Mouse (Mus musculus) intestine, embryonic 16.5 days (tissue): ENCODE data around the gene Zfp580. TPM values are rescaled to one million over a fixed set of nuclear protein-coding genes. Genes with fewer than 3 reads are reported as not detected.
A peak's percentile ranks its signal among the peaks of the same experiment; 100 is the strongest.

Source experiments
- ATAC-seq: fragments of 200-750 bp; cut with Nextera tagmentation; 2 replicates; pipeline ENCODE4 v1.8.0; 2017; ENCODE audit warnings: moderate TSS enrichment, moderate library complexity
- H3K27ac ChIP-seq: fragments of 300-500 bp; sonication (generic); 2 replicates; pipeline ENCODE4 v1.5.1; 2014; ENCODE audit warnings: mild to moderate bottlenecking, low read length
- H3K27me3 ChIP-seq: fragments of 300-500 bp; sonication (generic); replicated peaks from 2 replicates; pipeline ENCODE4 v1.6.1; 2014; ENCODE audit warnings: low read length, control low read depth, mixed read lengths; ENCODE audit not compliant: control insufficient read depth, insufficient read depth
- H3K36me3 ChIP-seq: fragments of 300-500 bp; sonication (generic); 2 replicates; pipeline ENCODE4 v1.6.1; 2014; ENCODE audit warnings: low read length, control low read depth; ENCODE audit not compliant: control insufficient read depth, insufficient read depth
- H3K4me1 ChIP-seq: fragments of 300-500 bp; sonication (generic); 2 replicates; pipeline ENCODE4 v1.6.1; 2014; ENCODE audit warnings: low read length, control low read depth, mixed read lengths; ENCODE audit not compliant: control insufficient read depth, insufficient read depth
- H3K4me2 ChIP-seq: fragments of 300-500 bp; sonication (generic); 2 replicates; pipeline ENCODE4 v1.6.1; 2014; ENCODE audit warnings: low read depth, low read length, control low read depth
- H3K4me3 ChIP-seq: fragments of 300-500 bp; sonication (generic); 2 replicates; pipeline ENCODE4 v1.5.1; 2014; ENCODE audit warnings: mild to moderate bottlenecking, low read length
- H3K9ac ChIP-seq: fragments of 300-500 bp; sonication (generic); 2 replicates; pipeline ENCODE4 v1.6.1; 2014; ENCODE audit warnings: low read depth, low read length
- H3K9me3 ChIP-seq: fragments of 300-500 bp; sonication (generic); 2 replicates; pipeline ENCODE4 v1.6.1; 2016; ENCODE audit warnings: low read length, control low read depth; ENCODE audit not compliant: control insufficient read depth
- WGBS: fragments of 180-500 bp; shearing (Covaris S2); extraction: QIAGEN DNeasy Blood & Tissue Kit; methylation state at CpG from one replicate; pipeline ENCODE4 v1.1.7; 2014; 5-methylcytosine and 5-hydroxymethylcytosine counted together
- polyA plus RNA-seq: library from polyadenylated mRNA; unstranded; fragments of >200 nt; fragmentation: Nextera tagmentation; extraction: Ambion mirVana; gene quantifications from 2 replicates; pipeline ENCODE4 v1.2.1, GENCODE M21; 2015

Gene Zfp580
- polyA plus RNA-seq, 1 experiment from 2014 or later = 20.2 TPM

- Histone ChIP-seq H3K27me3 (no peaks in the 10 kb centered on the region), H3K36me3 (peaks cover 6% of the 10 kb centered on the region; the same call in 1 of the 2 replicates), H3K4me3 (no peak overlapping the region), H3K9ac (no peak overlapping the region), H3K4me2 (no peak overlapping the region), H3K9me3 (no peaks in the 10 kb centered on the region), H3K27ac (peak overlapping the region; percentile 73), H3K4me1 (peaks cover 9% of the 10 kb centered on the region)
- ATAC-seq = no peak
- WGBS = 55% methylated on average over 5 of the region's 5 CpGs
Observed at GRCm38 (mm10) chr7:5086921-5087440, 35.6 kb downstream of the Zfp580 start.

- H3K27me3 ChIP-seq = no peaks in the 10 kb centered on the region
- peaks cover 9% of the 10 kb centered on the region; the same call in 1 of the 2 replicates for H3K36me3 ChIP-seq
- WGBS = 64% methylated on average over 4 of the region's 4 CpGs
- no peak overlapping the region for H3K9ac ChIP-seq
- H3K4me2 ChIP-seq = no peak overlapping the region
- H3K4me1 ChIP-seq = peaks cover 9% of the 10 kb centered on the region
- H3K4me3 ChIP-seq = no peak overlapping the region
- peak; percentile 89 for ATAC-seq
- H3K27ac ChIP-seq = peak overlapping the region; percentile 82
- no peaks in the 10 kb centered on the region for H3K9me3 ChIP-seq
Observed at GRCm38 (mm10) chr7:5087886-5088285, 36.5 kb downstream of the Zfp580 start.

GRCm38 (mm10) chr7:5089853-5090252 lies 38.5 kb downstream of the Zfp580 start:
- peaks cover 16% of the 10 kb centered on the region for H3K36me3 ChIP-seq
- H3K4me3 ChIP-seq = no peak overlapping the region

GRCm38 (mm10) chr7:5091008-5091728 lies 39.8 kb downstream of the Zfp580 start:
- ATAC-seq = no peak
- peaks cover 10% of the 10 kb centered on the region for H3K4me1 ChIP-seq
- peaks cover 27% of the 10 kb centered on the region for H3K36me3 ChIP-seq
- H3K9ac ChIP-seq = no peak overlapping the region
- H3K27ac ChIP-seq = no peak overlapping the region
- no peaks in the 10 kb centered on the region for H3K27me3 ChIP-seq
- no peak overlapping the region for H3K4me2 ChIP-seq
- no peaks in the 10 kb centered on the region for H3K9me3 ChIP-seq
- 91% methylated on average over 15 of the region's 15 CpGs for WGBS
- H3K4me3 ChIP-seq = no peak overlapping the region

More at GRCm38 (mm10) chr7:5089853-5090252, 38.5 kb downstream of the Zfp580 start:
- no peak for ATAC-seq
- H3K27ac ChIP-seq = no peak overlapping the region
- peaks cover 10% of the 10 kb centered on the region for H3K4me1 ChIP-seq
- H3K4me2 ChIP-seq = no peak overlapping the region
- H3K27me3 ChIP-seq = no peaks in the 10 kb centered on the region
- H3K9me3 ChIP-seq = no peaks in the 10 kb centered on the region
- 93% methylated on average over 15 of the region's 15 CpGs for WGBS
- H3K9ac ChIP-seq = no peak overlapping the region

- Histone ChIP-seq H3K4me2 (no peak overlapping the region), H3K4me1 (peaks cover 7% of the 10 kb centered on the region), H3K9ac (no peak overlapping the region), H3K36me3 (peaks cover 31% of the 10 kb centered on the region), H3K27ac (no peak overlapping the region), H3K4me3 (no peak overlapping the region), H3K27me3 (no peaks in the 10 kb centered on the region), H3K9me3 (no peaks in the 10 kb centered on the region)
- no peak for ATAC-seq
- 71% methylated on average over 6 of the region's 6 CpGs for WGBS
Observed at GRCm38 (mm10) chr7:5092381-5092780, 41.0 kb downstream of the Zfp580 start.

- Histone ChIP-seq H3K4me2 (no peak overlapping the region), H3K9ac (no peak overlapping the region), H3K4me3 (no peak overlapping the region), H3K36me3 (peaks cover 34% of the 10 kb centered on the region), H3K27ac (no peak overlapping the region), H3K27me3 (no peaks in the 10 kb centered on the region), H3K9me3 (no peaks in the 10 kb centered on the region), H3K4me1 (peaks cover 7% of the 10 kb centered on the region)
- WGBS = 78% methylated on average over 21 of the region's 21 CpGs
- no peak for ATAC-seq
Observed at GRCm38 (mm10) chr7:5092831-5093510, 41.6 kb downstream of the Zfp580 start.

GRCm38 (mm10) chr7:5098769-5099168 lies 47.4 kb downstream of the Zfp580 start:
- ATAC-seq = no peak
- WGBS = 90% methylated on average over 5 of the region's 5 CpGs
- H3K27ac ChIP-seq = no peak overlapping the region
- H3K4me1 ChIP-seq = no peaks in the 10 kb centered on the region
- no peaks in the 10 kb centered on the region for H3K9me3 ChIP-seq
- no peaks in the 10 kb centered on the region for H3K27me3 ChIP-seq
- H3K36me3 ChIP-seq = peaks cover 24% of the 10 kb centered on the region
- no peak overlapping the region for H3K9ac ChIP-seq
- no peak overlapping the region for H3K4me2 ChIP-seq
- no peak overlapping the region for H3K4me3 ChIP-seq

GRCm38 (mm10) chr7:5099796-5100195 lies 48.5 kb downstream of the Zfp580 start:
- no peak overlapping the region for H3K9ac ChIP-seq
- H3K27ac ChIP-seq = no peak overlapping the region
- H3K9me3 ChIP-seq = no peaks in the 10 kb centered on the region
- no peak overlapping the region for H3K4me2 ChIP-seq
- 80% methylated on average over 3 of the region's 3 CpGs for WGBS
- H3K36me3 ChIP-seq = peaks cover 22% of the 10 kb centered on the region
- ATAC-seq = peak; percentile 36; the same call in 1 of the 2 replicates
- no peak overlapping the region for H3K4me3 ChIP-seq
- H3K4me1 ChIP-seq = no peaks in the 10 kb centered on the region
- H3K27me3 ChIP-seq = no peaks in the 10 kb centered on the region

GRCm38 (mm10) chr7:5101066-5101663 lies 49.8 kb downstream of the Zfp580 start:
- no peaks in the 10 kb centered on the region for H3K4me1 ChIP-seq
- 81% methylated on average over 10 of the region's 10 CpGs for WGBS
- ATAC-seq = no peak

More at GRCm38 (mm10) chr7:5101066-5101663, 49.8 kb downstream of the Zfp580 start:
- Histone ChIP-seq H3K9me3 (no peaks in the 10 kb centered on the region), H3K4me2 (no peak overlapping the region), H3K27me3 (no peaks in the 10 kb centered on the region), H3K36me3 (peaks cover 10% of the 10 kb centered on the region), H3K27ac (no peak overlapping the region), H3K4me3 (no peak overlapping the region), H3K9ac (no peak overlapping the region)
